Mouse (Mus musculus): Measurements from ENCODE around the gene Uvrag. TPM values are rescaled to one million over a fixed set of nuclear protein-coding genes. Genes with fewer than 3 reads are reported as not detected.

The Uvrag gene
- polyA plus RNA-seq, 1 experiment from 2014 or later: 14.5 TPM

GRCm38 (mm10) chr7:99169717-99170403 is 28.9 kb upstream of the Uvrag start:
- DNase-seq (ENCODE audit: low spot score): no peak
- H3K27me3 ChIP-seq (replicated peaks; ENCODE audit: control insufficient read depth, insufficient read depth, low read length): no peaks in the 10 kb centered on the region
- no peak overlapping the region for H3K9ac ChIP-seq (ENCODE audit: low read depth, low read length)
- no peaks in the 10 kb centered on the region; the same call in 1 of the 2 replicates for H3K36me3 ChIP-seq (ENCODE audit: control insufficient read depth, insufficient read depth, low read length)
- peaks cover 2% of the 10 kb centered on the region for H3K4me1 ChIP-seq (replicated peaks; ENCODE audit: control insufficient read depth, insufficient read depth, low read length)
- H3K27ac ChIP-seq (ENCODE audit: low read depth, low read length): no peak overlapping the region
- WGBS: 78% methylated on average over 9 of the region's 9 CpGs
- ATAC-seq (replicated peaks; ENCODE audit: low FRiP score): no peak
- no peaks in the 10 kb centered on the region for H3K9me3 ChIP-seq (ENCODE audit: control insufficient read depth, low read length)
- H3K4me2 ChIP-seq: no peak overlapping the region
- H3K4me3 ChIP-seq (ENCODE audit: low read depth, low read length): no peak overlapping the region

- H3K4me3 ChIP-seq (ENCODE audit: low read depth, low read length): no peak overlapping the region
- no peak overlapping the region for H3K4me2 ChIP-seq
- no peaks in the 10 kb centered on the region for H3K27me3 ChIP-seq (replicated peaks; ENCODE audit: control insufficient read depth, insufficient read depth, low read length)
- no peak for DNase-seq (ENCODE audit: low spot score)
- peaks cover 2% of the 10 kb centered on the region for H3K4me1 ChIP-seq (replicated peaks; ENCODE audit: control insufficient read depth, insufficient read depth, low read length)
- no peaks in the 10 kb centered on the region; the same call in 1 of the 2 replicates for H3K36me3 ChIP-seq (ENCODE audit: control insufficient read depth, insufficient read depth, low read length)
- no peak overlapping the region for H3K9ac ChIP-seq (ENCODE audit: low read depth, low read length)
- H3K27ac ChIP-seq (ENCODE audit: low read depth, low read length): peak overlapping the region; percentile 66
- ATAC-seq (replicated peaks; ENCODE audit: low FRiP score): no peak
- H3K9me3 ChIP-seq (ENCODE audit: control insufficient read depth, low read length): no peaks in the 10 kb centered on the region
- WGBS: 71% methylated on average over 6 of the region's 6 CpGs
Observed at GRCm38 (mm10) chr7:99168756-99169155, 27.8 kb upstream of the Uvrag start.

GRCm38 (mm10) chr7:99167939-99168338 is 27.0 kb upstream of the Uvrag start:
- H3K9me3 ChIP-seq (ENCODE audit: control insufficient read depth, low read length): no peaks in the 10 kb centered on the region
- ATAC-seq (replicated peaks; ENCODE audit: low FRiP score): peak; percentile 66
- H3K4me2 ChIP-seq: no peak overlapping the region; the same call in 1 of the 2 replicates
- 49% methylated on average over 5 of the region's 5 CpGs for WGBS
- no peaks in the 10 kb centered on the region for H3K27me3 ChIP-seq (replicated peaks; ENCODE audit: control insufficient read depth, insufficient read depth, low read length)
- DNase-seq (ENCODE audit: low spot score): no peak
- peak overlapping the region; percentile 66 for H3K27ac ChIP-seq (ENCODE audit: low read depth, low read length)
- no peak overlapping the region for H3K9ac ChIP-seq (ENCODE audit: low read depth, low read length)
- no peaks in the 10 kb centered on the region; the same call in 1 of the 2 replicates for H3K36me3 ChIP-seq (ENCODE audit: control insufficient read depth, insufficient read depth, low read length)
- peaks cover 2% of the 10 kb centered on the region; the same call in 1 of the 2 replicates for H3K4me1 ChIP-seq (replicated peaks; ENCODE audit: control insufficient read depth, insufficient read depth, low read length)
- H3K4me3 ChIP-seq (ENCODE audit: low read depth, low read length): no peak overlapping the region

GRCm38 (mm10) chr7:99166159-99166558 is 25.2 kb upstream of the Uvrag start:
- H3K9me3 ChIP-seq (ENCODE audit: control insufficient read depth, low read length): no peaks in the 10 kb centered on the region
- H3K4me1 ChIP-seq (replicated peaks; ENCODE audit: control insufficient read depth, insufficient read depth, low read length): peaks cover 11% of the 10 kb centered on the region
- H3K36me3 ChIP-seq (ENCODE audit: control insufficient read depth, insufficient read depth, low read length): no peaks in the 10 kb centered on the region; the same call in 1 of the 2 replicates
- no peak for DNase-seq (ENCODE audit: low spot score)
- 73% methylated on average over 8 of the region's 8 CpGs for WGBS
- no peak for ATAC-seq (replicated peaks; ENCODE audit: low FRiP score)
- no peak overlapping the region for H3K4me2 ChIP-seq
- no peak overlapping the region for H3K4me3 ChIP-seq (ENCODE audit: low read depth, low read length)
- H3K27me3 ChIP-seq (replicated peaks; ENCODE audit: control insufficient read depth, insufficient read depth, low read length): no peaks in the 10 kb centered on the region
- no peak overlapping the region for H3K9ac ChIP-seq (ENCODE audit: low read depth, low read length)
- no peak overlapping the region for H3K27ac ChIP-seq (ENCODE audit: low read depth, low read length)

- Histone ChIP-seq H3K27me3 (replicated peaks; ENCODE audit: control insufficient read depth, insufficient read depth, low read length) (no peaks in the 10 kb centered on the region), H3K36me3 (ENCODE audit: control insufficient read depth, insufficient read depth, low read length) (no peaks in the 10 kb centered on the region; the same call in 1 of the 2 replicates), H3K4me2 (no peak overlapping the region), H3K9ac (ENCODE audit: low read depth, low read length) (no peak overlapping the region), H3K4me1 (replicated peaks; ENCODE audit: control insufficient read depth, insufficient read depth, low read length) (peaks cover 16% of the 10 kb centered on the region), H3K27ac (ENCODE audit: low read depth, low read length) (no peak overlapping the region), H3K9me3 (ENCODE audit: control insufficient read depth, low read length) (no peaks in the 10 kb centered on the region), H3K4me3 (ENCODE audit: low read depth, low read length) (no peak overlapping the region)
- no peak for ATAC-seq (replicated peaks; ENCODE audit: low FRiP score)
- DNase-seq (ENCODE audit: low spot score): no peak
- WGBS: 76% methylated on average over 7 of the region's 7 CpGs
Observed at GRCm38 (mm10) chr7:99164873-99165410, 24.0 kb upstream of the Uvrag start.

- Histone ChIP-seq H3K27me3 (replicated peaks; ENCODE audit: control insufficient read depth, insufficient read depth, low read length) (no peaks in the 10 kb centered on the region), H3K9ac (ENCODE audit: low read depth, low read length) (no peak overlapping the region), H3K4me1 (replicated peaks; ENCODE audit: control insufficient read depth, insufficient read depth, low read length) (peaks cover 16% of the 10 kb centered on the region), H3K4me2 (no peak overlapping the region), H3K4me3 (ENCODE audit: low read depth, low read length) (no peak overlapping the region), H3K27ac (ENCODE audit: low read depth, low read length) (no peak overlapping the region), H3K36me3 (ENCODE audit: control insufficient read depth, insufficient read depth, low read length) (no peaks in the 10 kb centered on the region; the same call in 1 of the 2 replicates), H3K9me3 (ENCODE audit: control insufficient read depth, low read length) (no peaks in the 10 kb centered on the region)
- ATAC-seq (replicated peaks; ENCODE audit: low FRiP score) (no peak), DNase-seq (ENCODE audit: low spot score) (no peak)
- 85% methylated on average over 7 of the region's 7 CpGs for WGBS
Observed at GRCm38 (mm10) chr7:99162462-99162861, 21.5 kb upstream of the Uvrag start.

- WGBS: 73% methylated on average over 11 of the region's 11 CpGs
- no peaks in the 10 kb centered on the region for H3K27me3 ChIP-seq (replicated peaks; ENCODE audit: control insufficient read depth, insufficient read depth, low read length)
- H3K4me3 ChIP-seq (ENCODE audit: low read depth, low read length): no peak overlapping the region
- no peaks in the 10 kb centered on the region for H3K9me3 ChIP-seq (ENCODE audit: control insufficient read depth, low read length)
- DNase-seq (ENCODE audit: low spot score) (no peak), ATAC-seq (replicated peaks; ENCODE audit: low FRiP score) (no peak)
- no peak overlapping the region for H3K9ac ChIP-seq (ENCODE audit: low read depth, low read length)
- H3K4me2 ChIP-seq: no peak overlapping the region
- peaks cover 16% of the 10 kb centered on the region for H3K4me1 ChIP-seq (replicated peaks; ENCODE audit: control insufficient read depth, insufficient read depth, low read length)
- H3K27ac ChIP-seq (ENCODE audit: low read depth, low read length): no peak overlapping the region
- H3K36me3 ChIP-seq (ENCODE audit: control insufficient read depth, insufficient read depth, low read length): no peaks in the 10 kb centered on the region; the same call in 1 of the 2 replicates
Observed at GRCm38 (mm10) chr7:99161961-99162360, 21.0 kb upstream of the Uvrag start.

- Histone ChIP-seq H3K4me1 (replicated peaks; ENCODE audit: control insufficient read depth, insufficient read depth, low read length) (peaks cover 20% of the 10 kb centered on the region), H3K27ac (ENCODE audit: low read depth, low read length) (no peak overlapping the region), H3K4me3 (ENCODE audit: low read depth, low read length) (no peak overlapping the region), H3K27me3 (replicated peaks; ENCODE audit: control insufficient read depth, insufficient read depth, low read length) (no peaks in the 10 kb centered on the region), H3K36me3 (ENCODE audit: control insufficient read depth, insufficient read depth, low read length) (no peaks in the 10 kb centered on the region; the same call in 1 of the 2 replicates), H3K4me2 (no peak overlapping the region), H3K9me3 (ENCODE audit: control insufficient read depth, low read length) (no peaks in the 10 kb centered on the region), H3K9ac (ENCODE audit: low read depth, low read length) (no peak overlapping the region)
- ATAC-seq (replicated peaks; ENCODE audit: low FRiP score) (peak; percentile 58), DNase-seq (ENCODE audit: low spot score) (no peak)
- WGBS: 32% methylated on average over 4 of the region's 4 CpGs
Observed at GRCm38 (mm10) chr7:99161529-99161928, 20.6 kb upstream of the Uvrag start.

- H3K9ac ChIP-seq (ENCODE audit: low read depth, low read length): no peak overlapping the region
- H3K4me3 ChIP-seq (ENCODE audit: low read depth, low read length): no peak overlapping the region
- DNase-seq (ENCODE audit: low spot score) (no peak), ATAC-seq (replicated peaks; ENCODE audit: low FRiP score) (no peak)
- H3K27me3 ChIP-seq (replicated peaks; ENCODE audit: control insufficient read depth, insufficient read depth, low read length): no peaks in the 10 kb centered on the region
- no peaks in the 10 kb centered on the region for H3K9me3 ChIP-seq (ENCODE audit: control insufficient read depth, low read length)
- no peaks in the 10 kb centered on the region for H3K36me3 ChIP-seq (ENCODE audit: control insufficient read depth, insufficient read depth, low read length)
- peaks cover 25% of the 10 kb centered on the region for H3K4me1 ChIP-seq (replicated peaks; ENCODE audit: control insufficient read depth, insufficient read depth, low read length)
- WGBS: 78% methylated on average over 7 of the region's 7 CpGs
- no peak overlapping the region for H3K4me2 ChIP-seq
- H3K27ac ChIP-seq (ENCODE audit: low read depth, low read length): no peak overlapping the region; the same call in 1 of the 2 replicates
Observed at GRCm38 (mm10) chr7:99160995-99161394, 20.1 kb upstream of the Uvrag start.
